Mouse (Mus musculus): ENCODE results near the gene Btnl10. TPM values are rescaled to one million over a fixed set of nuclear protein-coding genes. Genes with fewer than 3 reads are reported as not detected.
A peak's percentile ranks its signal among the peaks of the same experiment; 100 is the strongest.

Btnl10 gene
- polyA plus RNA-seq, 1 experiment from 2014 or later = not detected

DNA sequence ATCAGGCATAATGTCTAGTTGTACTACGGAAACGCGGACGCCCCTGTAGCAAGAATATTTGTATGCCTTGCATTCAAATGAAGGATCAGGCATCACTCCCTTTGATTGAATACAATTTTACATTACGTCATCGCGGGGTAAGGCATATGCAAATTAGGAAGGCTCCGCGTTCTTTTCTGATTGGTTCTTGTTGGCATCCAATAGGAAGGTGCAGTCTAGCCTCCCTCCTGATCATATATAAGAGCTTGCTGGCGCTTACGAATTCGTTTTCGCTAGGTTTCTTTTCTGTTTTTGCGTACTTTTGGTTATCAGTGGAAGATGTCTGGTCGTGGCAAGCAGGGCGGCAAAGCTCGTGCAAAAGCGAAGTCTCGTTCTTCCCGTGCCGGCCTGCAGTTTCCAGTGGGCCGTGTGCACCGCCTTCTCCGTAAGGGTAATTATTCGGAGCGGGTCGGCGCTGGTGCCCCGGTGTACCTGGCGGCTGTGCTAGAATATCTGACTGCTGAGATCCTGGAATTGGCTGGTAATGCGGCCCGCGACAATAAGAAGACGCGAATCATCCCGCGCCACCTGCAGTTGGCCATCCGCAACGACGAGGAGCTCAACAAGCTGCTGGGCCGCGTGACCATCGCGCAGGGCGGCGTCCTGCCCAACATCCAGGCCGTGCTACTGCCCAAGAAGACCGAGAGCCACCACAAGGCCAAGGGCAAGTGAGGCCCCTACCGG, 36.9 kb downstream of the Btnl10 start, which contains the start of the genes Hist3h2a and Trim17:
TSS of gene Hist3h2a (plus strand) at position 266 of the 723 bp plus-strand sequence.
TSS of gene Trim17 (plus strand) at position 266 of the 723 bp plus-strand sequence.
- Histone ChIP-seq H3K4me1 (peaks cover 43% of the 10 kb centered on the region), H3K4me3 (peak within 1 kb of the TSS; percentile 84), H3K9ac (peak within 1 kb of the TSS; percentile 96), H3K4me2 (replicated peaks) (peak within 1 kb of the TSS; percentile 93), H3K36me3 (peaks cover 14% of the 10 kb centered on the region), H3K27ac (peak within 1 kb of the TSS; percentile 99), H3K9me3 (no peaks in the 10 kb centered on the region), H3K27me3 (peaks cover 31% of the 10 kb centered on the region)
- WGBS = under 1% methylated on average over 49 of the region's 49 CpGs
- peak; percentile 93 for ATAC-seq (ENCODE audit: low FRiP score, low read depth)

DNA sequence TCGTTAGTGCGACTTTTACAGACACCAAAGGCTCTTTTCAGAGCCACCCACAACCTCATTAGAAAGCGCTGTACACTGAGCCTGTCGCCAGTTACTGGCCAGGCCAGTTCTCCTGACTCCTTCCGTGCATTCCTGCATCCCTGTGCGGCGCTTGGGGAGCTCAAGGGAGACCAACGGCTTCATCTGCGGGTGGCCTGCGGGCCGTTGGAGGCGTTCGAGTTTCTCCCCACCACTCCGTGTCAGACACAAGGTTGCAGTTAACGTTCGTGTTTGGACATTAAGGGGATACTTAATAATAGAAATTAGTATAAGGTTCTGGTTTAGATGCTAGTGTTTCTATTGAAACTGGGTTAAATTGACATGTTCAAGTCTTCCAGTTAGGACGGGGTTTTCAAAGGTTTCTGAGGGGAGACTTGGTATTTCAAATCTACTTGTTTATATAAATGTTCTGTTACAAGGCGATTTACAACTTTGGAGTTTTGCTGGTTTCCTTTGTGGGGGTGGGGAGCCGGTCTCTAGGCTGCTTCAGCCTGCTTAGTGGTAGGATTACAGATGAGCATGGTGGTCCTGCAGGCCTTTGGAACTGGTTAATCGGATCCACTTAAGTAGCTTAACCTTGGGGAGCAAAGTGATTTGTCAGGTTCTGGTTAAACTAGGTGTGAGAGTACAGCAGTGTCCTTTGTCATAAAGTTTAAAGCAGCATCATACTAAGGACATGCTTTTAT, 37.6 kb downstream of the Btnl10 start:
- H3K27me3 ChIP-seq = peaks cover 26% of the 10 kb centered on the region
- peak overlapping the region; percentile 84 for H3K4me3 ChIP-seq
- peaks cover 14% of the 10 kb centered on the region for H3K36me3 ChIP-seq
- 0 out of 2 replicates have a peak, but pooled peaks have one; percentile 7 for ATAC-seq (ENCODE audit: low FRiP score, low read depth)
- H3K9me3 ChIP-seq = no peaks in the 10 kb centered on the region
- peak overlapping the region; percentile 85 for H3K4me2 ChIP-seq (replicated peaks)
- peak overlapping the region; percentile 96 for H3K9ac ChIP-seq
- peaks cover 44% of the 10 kb centered on the region for H3K4me1 ChIP-seq
- WGBS = 0% methylated on average over 20 of the region's 20 CpGs
- H3K27ac ChIP-seq = peak overlapping the region; percentile 99

DNA sequence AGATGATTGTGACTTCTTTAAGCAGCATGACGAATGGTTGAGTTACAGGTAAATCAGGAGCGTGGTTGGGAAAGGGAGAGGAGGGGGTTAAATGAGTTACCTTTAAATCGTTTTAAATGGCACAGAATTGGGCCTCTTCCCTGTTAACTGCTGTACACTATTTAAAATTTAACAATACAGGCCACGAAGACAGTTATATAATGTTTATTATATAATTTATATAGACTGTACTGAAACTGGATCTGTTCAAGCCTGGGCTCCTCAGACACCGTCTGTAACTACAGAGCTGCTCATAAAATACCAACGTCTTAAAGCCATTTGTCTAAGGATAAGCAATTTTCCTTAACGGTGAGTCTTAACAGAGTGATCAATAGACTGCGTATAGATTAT, 38.2 kb downstream of the Btnl10 start:
- Histone ChIP-seq H3K36me3 (peaks cover 14% of the 10 kb centered on the region), H3K9me3 (no peaks in the 10 kb centered on the region), H3K27me3 (peaks cover 21% of the 10 kb centered on the region), H3K4me1 (peaks cover 44% of the 10 kb centered on the region), H3K4me3 (peak overlapping the region; percentile 84), H3K4me2 (replicated peaks) (peak overlapping the region; percentile 85), H3K27ac (peak overlapping the region; percentile 99; the same call in 1 of the 2 replicates), H3K9ac (peak overlapping the region; percentile 96)
- 17% methylated on average over 8 of the region's 8 CpGs for WGBS
- ATAC-seq (ENCODE audit: low FRiP score, low read depth) = no peak

DNA sequence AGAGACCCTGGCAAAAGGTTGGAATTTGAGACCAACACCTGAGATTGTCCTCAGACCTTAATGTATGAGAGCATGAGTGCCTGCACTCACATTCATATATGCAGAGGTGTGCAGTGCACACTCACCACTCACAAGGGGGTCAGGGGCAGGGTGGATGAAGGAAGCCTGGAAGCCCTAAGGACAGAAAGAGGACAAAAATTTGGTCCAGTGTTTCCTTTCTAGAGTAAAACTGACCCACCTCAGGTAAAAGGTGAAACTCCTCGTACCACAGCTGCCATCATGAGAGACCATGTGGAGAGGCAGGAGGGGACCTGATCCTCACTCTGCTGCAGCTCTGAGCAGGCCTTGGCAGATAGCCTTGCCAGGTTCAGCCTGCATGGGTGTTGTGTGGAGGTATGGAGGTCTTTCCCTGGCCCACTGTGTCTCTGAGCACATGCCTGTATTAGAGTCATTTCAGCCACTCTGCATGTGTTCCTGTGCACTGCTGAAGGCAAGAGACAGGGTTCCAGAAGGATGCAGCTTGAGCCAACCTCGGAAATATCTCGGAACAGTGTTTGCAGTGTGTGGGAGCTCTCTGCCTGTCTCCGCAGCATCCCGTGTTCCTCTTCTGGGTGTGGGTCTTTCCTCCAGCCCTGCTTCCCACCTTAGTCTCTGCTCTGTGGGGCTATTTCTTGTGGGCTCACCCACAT, 39.7 kb downstream of the Btnl10 start:
- H3K27me3 ChIP-seq = peaks cover 20% of the 10 kb centered on the region
- peak overlapping the region; percentile 84 for H3K4me3 ChIP-seq
- no peak for ATAC-seq (ENCODE audit: low FRiP score, low read depth)
- H3K9ac ChIP-seq = peak overlapping the region; percentile 96
- no peak overlapping the region for H3K27ac ChIP-seq
- peak overlapping the region; percentile 85 for H3K4me2 ChIP-seq (replicated peaks)
- WGBS = 90% methylated on average over 5 of the region's 5 CpGs
- peaks cover 7% of the 10 kb centered on the region for H3K9me3 ChIP-seq
- H3K36me3 ChIP-seq = peaks cover 14% of the 10 kb centered on the region
- peaks cover 44% of the 10 kb centered on the region for H3K4me1 ChIP-seq

DNA sequence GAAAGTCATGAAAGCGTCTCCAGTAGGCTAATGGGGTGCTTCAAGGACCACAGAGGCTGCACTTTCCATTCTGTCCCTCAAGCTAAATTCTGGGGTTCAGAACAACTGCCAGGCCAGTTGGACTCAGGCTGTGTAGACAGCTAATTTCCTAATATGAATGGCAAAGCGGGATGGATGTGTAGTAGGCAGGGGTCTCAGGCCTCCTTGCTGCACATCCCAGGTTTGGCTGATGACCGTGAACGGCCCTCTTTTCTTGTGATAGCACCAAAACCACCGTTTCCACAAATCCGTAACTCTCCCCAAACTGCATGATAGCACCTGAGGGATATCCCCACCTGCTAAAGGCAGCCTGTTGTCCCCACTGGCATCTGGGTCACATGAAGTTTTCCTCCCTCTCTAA, 40.8 kb downstream of the Btnl10 start:
- no peak overlapping the region for H3K4me2 ChIP-seq (replicated peaks)
- H3K27ac ChIP-seq = no peak overlapping the region
- peaks cover 7% of the 10 kb centered on the region for H3K9me3 ChIP-seq
- whole genome bisulfite sequencing = 87% methylated on average over 6 of the region's 6 CpGs
- peaks cover 35% of the 10 kb centered on the region for H3K4me1 ChIP-seq
- H3K36me3 ChIP-seq = peaks cover 14% of the 10 kb centered on the region
- ATAC-seq (ENCODE audit: low FRiP score, low read depth) = no peak
- H3K9ac ChIP-seq = no peak overlapping the region
- H3K4me3 ChIP-seq = no peak overlapping the region
- H3K27me3 ChIP-seq = peaks cover 32% of the 10 kb centered on the region

DNA sequence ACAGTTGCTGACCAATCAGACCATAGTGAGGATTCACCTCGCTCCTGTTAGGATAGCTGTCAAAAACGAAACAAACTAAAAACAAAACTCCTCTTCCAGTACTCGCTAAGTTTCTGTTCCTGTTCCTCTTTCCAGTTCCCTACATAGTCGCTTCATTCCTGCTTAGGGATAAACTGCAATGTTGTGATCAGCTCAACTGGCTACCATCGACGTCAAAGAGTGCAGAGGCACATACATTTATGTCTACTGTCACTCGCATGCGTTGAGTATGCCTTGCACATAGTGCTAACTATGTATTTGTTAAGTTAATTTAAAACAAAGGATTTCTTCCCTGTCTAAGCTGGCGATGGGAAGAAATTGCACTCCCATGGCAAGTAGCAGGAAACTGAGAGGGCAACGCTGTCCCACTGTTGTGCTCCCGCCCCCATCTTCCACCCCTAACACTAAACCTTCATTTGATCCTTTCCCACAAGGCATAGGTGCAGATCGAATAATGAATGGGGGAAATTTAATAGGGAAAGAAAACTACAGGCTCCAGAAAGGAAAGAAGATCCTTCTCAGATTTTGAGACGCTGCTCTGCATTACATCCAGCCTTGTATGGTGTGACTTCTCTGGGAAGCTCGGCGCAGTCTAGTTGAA, 41.6 kb downstream of the Btnl10 start:
- peak overlapping the region; percentile 48 for H3K4me3 ChIP-seq
- H3K27ac ChIP-seq = no peak overlapping the region
- H3K9me3 ChIP-seq = peaks cover 7% of the 10 kb centered on the region
- peak overlapping the region; percentile 81 for H3K4me2 ChIP-seq (replicated peaks)
- H3K27me3 ChIP-seq = peaks cover 40% of the 10 kb centered on the region
- H3K9ac ChIP-seq = peak overlapping the region; percentile 62; the same call in 1 of the 2 replicates
- ATAC-seq (ENCODE audit: low FRiP score, low read depth) = no peak
- H3K4me1 ChIP-seq = peaks cover 32% of the 10 kb centered on the region
- WGBS = 38% methylated on average over 15 of the region's 15 CpGs
- peaks cover 14% of the 10 kb centered on the region for H3K36me3 ChIP-seq

DNA sequence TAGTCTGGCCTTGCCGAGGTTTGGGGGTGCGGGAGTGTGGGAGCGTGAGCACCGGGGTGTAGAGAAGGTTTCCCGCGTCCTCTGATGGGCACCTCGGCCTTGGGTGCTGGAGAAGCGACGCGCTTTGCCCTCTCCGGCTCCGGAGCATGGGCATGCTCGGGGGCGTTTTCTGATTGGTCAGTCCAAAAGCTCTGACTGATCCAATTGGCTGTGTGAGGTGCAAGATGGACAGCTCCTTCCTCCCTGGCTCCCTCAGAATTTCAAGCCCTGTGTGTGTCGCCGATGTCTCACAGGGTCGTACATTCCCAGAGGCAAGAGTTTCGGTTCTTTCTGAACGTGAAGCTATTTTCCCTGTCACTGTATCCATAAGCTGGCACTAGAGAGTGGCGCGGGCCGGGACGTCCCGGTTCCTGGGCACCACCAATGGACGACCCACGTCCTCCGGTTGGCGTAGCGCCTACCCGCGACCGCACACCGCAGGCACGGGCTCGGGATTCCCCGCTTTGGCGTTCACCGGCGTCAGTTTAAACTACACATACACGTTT, 42.3 kb downstream of the Btnl10 start:
- ATAC-seq (ENCODE audit: low FRiP score, low read depth) = peak; percentile 48; the same call in 1 of the 2 replicates
- Histone ChIP-seq H3K27ac (no peak overlapping the region), H3K4me1 (peaks cover 32% of the 10 kb centered on the region), H3K9me3 (peaks cover 7% of the 10 kb centered on the region), H3K9ac (peak overlapping the region; percentile 62), H3K4me2 (replicated peaks) (peak overlapping the region; percentile 81), H3K4me3 (peak overlapping the region; percentile 48), H3K36me3 (peaks cover 14% of the 10 kb centered on the region), H3K27me3 (peaks cover 41% of the 10 kb centered on the region)
- 5% methylated on average over 40 of the region's 40 CpGs for whole genome bisulfite sequencing

DNA sequence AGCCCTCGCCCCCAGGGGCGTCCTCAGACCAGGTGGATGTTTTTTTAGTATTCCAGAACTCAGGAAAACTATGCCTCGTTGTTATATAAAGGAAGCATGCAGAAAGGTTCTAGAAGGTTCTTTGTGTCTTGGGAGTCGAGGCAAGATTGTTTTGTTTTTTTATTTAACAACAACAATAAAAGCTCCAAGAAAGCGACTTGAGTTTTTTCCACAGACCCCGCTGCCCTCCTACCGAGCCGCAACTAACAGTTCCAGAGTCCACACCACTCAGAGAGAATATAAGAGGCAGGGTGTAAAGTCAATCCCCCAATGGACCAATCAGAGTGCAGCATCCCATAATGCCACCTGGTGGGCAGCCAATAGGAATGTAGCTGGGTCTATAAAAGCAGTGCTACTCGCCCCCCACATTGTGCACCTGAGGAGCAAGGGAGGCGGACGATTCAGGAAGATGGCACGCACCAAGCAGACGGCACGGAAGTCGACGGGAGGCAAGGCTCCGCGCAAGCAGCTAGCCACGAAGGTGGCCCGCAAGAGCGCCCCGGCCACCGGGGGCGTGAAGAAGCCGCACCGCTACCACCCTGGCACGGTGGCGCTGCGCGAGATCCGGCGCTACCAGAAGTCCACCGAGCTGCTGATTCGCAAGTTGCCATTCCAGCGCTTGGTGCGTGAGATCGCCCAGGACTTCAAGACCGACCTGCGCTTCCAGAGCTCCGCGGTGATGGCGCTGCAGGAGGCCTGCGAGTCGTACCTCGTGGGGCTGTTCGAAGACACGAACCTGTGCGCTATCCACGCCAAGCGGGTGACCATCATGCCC, 43.9 kb downstream of the Btnl10 start:
- Histone ChIP-seq H3K4me3 (0 out of 2 replicates have a peak overlapping the region, but pooled peaks have one; percentile 8), H3K9me3 (peaks cover 7% of the 10 kb centered on the region), H3K4me2 (replicated peaks) (no peak overlapping the region), H3K27ac (no peak overlapping the region), H3K36me3 (peaks cover 14% of the 10 kb centered on the region), H3K27me3 (peaks cover 41% of the 10 kb centered on the region), H3K9ac (no peak overlapping the region), H3K4me1 (peaks cover 24% of the 10 kb centered on the region)
- WGBS = 57% methylated on average over 50 of the region's 50 CpGs
- no peak for ATAC-seq (ENCODE audit: low FRiP score, low read depth)

DNA sequence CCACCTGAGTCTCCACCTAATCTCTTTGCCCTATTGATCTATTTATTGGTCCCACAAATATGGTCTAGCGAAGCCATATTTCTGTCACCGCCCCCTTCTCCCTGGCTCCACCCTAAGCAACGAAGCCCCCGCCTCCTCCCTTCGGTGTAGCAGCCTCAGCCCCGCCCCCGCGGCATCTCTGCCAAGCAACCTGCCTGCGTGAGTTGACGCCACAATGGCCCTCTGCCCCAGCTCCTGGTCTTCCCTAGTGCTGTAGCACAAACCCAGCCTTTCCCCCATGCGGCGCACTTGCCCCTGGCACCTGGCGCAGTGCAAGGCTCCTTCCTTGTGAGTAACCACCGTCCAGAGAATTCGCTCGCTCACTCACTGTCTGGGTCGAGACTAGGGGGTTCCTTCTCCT, 45.8 kb downstream of the Btnl10 start:
- H3K4me1 ChIP-seq = peaks cover 12% of the 10 kb centered on the region
- H3K9ac ChIP-seq = no peak overlapping the region
- H3K27me3 ChIP-seq = peaks cover 37% of the 10 kb centered on the region
- no peak for ATAC-seq (ENCODE audit: low FRiP score, low read depth)
- H3K4me2 ChIP-seq (replicated peaks) = no peak overlapping the region
- peaks cover 5% of the 10 kb centered on the region; the same call in 1 of the 2 replicates for H3K36me3 ChIP-seq
- H3K27ac ChIP-seq = no peak overlapping the region
- H3K9me3 ChIP-seq = peaks cover 7% of the 10 kb centered on the region
- no peak overlapping the region for H3K4me3 ChIP-seq
- 37% methylated on average over 17 of the region's 17 CpGs for WGBS

DNA sequence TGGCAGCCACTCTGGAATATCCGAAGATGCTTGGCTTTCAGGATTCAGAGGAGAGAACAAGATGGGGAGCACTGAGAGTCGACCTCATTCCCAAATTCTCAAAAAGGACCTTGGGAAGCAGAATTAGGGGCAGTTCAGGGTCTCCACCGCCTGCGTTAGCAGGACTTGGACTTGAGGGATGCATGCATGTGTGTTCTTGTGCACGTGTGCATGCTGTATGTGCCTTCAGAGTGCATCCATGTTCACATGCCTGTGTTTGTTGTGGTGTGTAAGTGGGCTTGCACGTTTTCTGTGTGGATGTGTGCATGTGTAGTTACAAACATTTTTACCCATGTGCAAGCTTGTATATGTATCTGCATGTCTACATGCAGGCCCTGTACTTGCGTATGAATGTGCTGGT, 46.5 kb downstream of the Btnl10 start:
- WGBS = 83% methylated on average over 7 of the region's 7 CpGs
- no peak for ATAC-seq (ENCODE audit: low FRiP score, low read depth)
- Histone ChIP-seq H3K9me3 (peaks cover 7% of the 10 kb centered on the region), H3K4me2 (replicated peaks) (no peak overlapping the region), H3K36me3 (peaks cover 5% of the 10 kb centered on the region; the same call in 1 of the 2 replicates), H3K9ac (no peak overlapping the region), H3K27me3 (peaks cover 35% of the 10 kb centered on the region), H3K27ac (no peak overlapping the region), H3K4me1 (peaks cover 10% of the 10 kb centered on the region), H3K4me3 (no peak overlapping the region)

All from limb, embryonic 13.5 days (tissue).